Mouse (Mus musculus) midbrain, embryonic 14.5 days (tissue): ENCODE measurements around the gene Esp23. TPM values are rescaled to one million over a fixed set of nuclear protein-coding genes. Genes with fewer than 3 reads are reported as not detected.
"Not testable (repeated sequence)": the region's sequence is repeated elsewhere in the genome, so short reads cannot be mapped to it uniquely, and the experiment has no call there.

Source experiments
- ATAC-seq: fragments of 200-750 bp; cut with Nextera tagmentation; 2 replicates; pipeline ENCODE4 v1.8.0; 2017; ENCODE audit warnings: moderate number of reproducible peaks, moderate library complexity; ENCODE audit not compliant: low FRiP score, low TSS enrichment
- DNase-seq: peaks from one replicate; pipeline ENCODE4 v3.0.0-alpha.2; 2015
- H3K27ac ChIP-seq: fragments of 300-500 bp; sonication (generic); replicated peaks from 2 replicates; pipeline ENCODE4 v1.5.1; 2014; ENCODE audit warnings: mild to moderate bottlenecking, low read depth, low read length, moderate library complexity
- H3K27me3 ChIP-seq: fragments of 300-500 bp; sonication (generic); 2 replicates; pipeline ENCODE4 v1.6.1; 2014; ENCODE audit warnings: low read length, control low read depth, mixed read lengths; ENCODE audit not compliant: control insufficient read depth, insufficient read depth
- H3K36me3 ChIP-seq: fragments of 300-500 bp; sonication (generic); 2 replicates; pipeline ENCODE4 v1.6.1; 2014; ENCODE audit warnings: low read length, control low read depth; ENCODE audit not compliant: control insufficient read depth, insufficient read depth
- H3K4me1 ChIP-seq: fragments of 300-500 bp; sonication (generic); 2 replicates; pipeline ENCODE4 v1.6.1; 2014; ENCODE audit warnings: mild to moderate bottlenecking, antibody characterized with exemption, low read length, control low read depth; ENCODE audit not compliant: control insufficient read depth, insufficient read depth
- H3K4me2 ChIP-seq: fragments of 300-500 bp; sonication (generic); 2 replicates; pipeline ENCODE4 v1.6.1; 2014; ENCODE audit warnings: mild to moderate bottlenecking, low read length, moderate library complexity
- H3K4me3 ChIP-seq: fragments of 300-500 bp; sonication (generic); replicated peaks from 2 replicates; pipeline ENCODE4 v1.5.1; 2014; ENCODE audit warnings: low read depth, low read length
- H3K9ac ChIP-seq: fragments of 300-500 bp; sonication (generic); replicated peaks from 2 replicates; pipeline ENCODE4 v1.6.1; 2014; ENCODE audit warnings: mild to moderate bottlenecking, low read length, moderate library complexity
- H3K9me3 ChIP-seq: fragments of 300-500 bp; sonication (generic); 2 replicates; pipeline ENCODE4 v1.6.1; 2016; ENCODE audit warnings: low read length, control low read depth, mixed read lengths; ENCODE audit not compliant: control insufficient read depth
- WGBS: fragments of 180-500 bp; shearing (Covaris S2); extraction: QIAGEN DNeasy Blood & Tissue Kit; methylation state at CpG from one replicate; pipeline ENCODE4 v1.1.7; 2014; 5-methylcytosine and 5-hydroxymethylcytosine counted together
- polyA plus RNA-seq: library from polyadenylated mRNA; unstranded; fragments of >200 nt; fragmentation: Nextera tagmentation; extraction: Ambion mirVana; gene quantifications from 2 replicates; pipeline ENCODE4 v1.2.1, GENCODE M21; 2014

The Esp23 gene
- not detected in 2 replicates for polyA plus RNA-seq

DNA sequence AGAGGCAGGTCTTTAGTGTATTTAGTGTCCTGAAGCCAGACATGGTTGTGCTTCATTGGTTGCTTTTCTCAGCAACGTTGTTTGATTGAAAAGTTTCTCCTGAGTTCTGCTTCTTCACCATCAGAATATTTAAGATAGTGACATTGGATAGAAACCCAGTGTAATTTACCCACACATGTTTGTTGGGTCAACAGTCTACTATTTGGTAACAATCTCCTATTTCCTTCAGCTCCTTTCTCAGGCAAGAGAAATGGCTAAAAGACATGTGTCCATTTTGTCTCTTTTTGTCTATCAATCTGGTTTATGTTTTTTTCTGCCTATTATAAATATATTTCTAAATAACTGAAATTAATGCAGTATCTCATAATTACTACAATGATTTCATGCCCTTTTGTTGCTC lies at the start of gene Esp23:
Esp23 (minus strand) TSS at position 101 of the 400 bp plus-strand sequence.
- ATAC-seq (no peak), DNase-seq (no peak)
- no peaks in the 10 kb centered on the region for H3K4me1 ChIP-seq
- H3K27me3 ChIP-seq = no peaks in the 10 kb centered on the region
- H3K4me2 ChIP-seq = no peak within 1 kb of the TSS
- H3K27ac ChIP-seq = no peak within 1 kb of the TSS
- H3K36me3 ChIP-seq = no peaks in the 10 kb centered on the region
- peaks cover 9% of the 10 kb centered on the region; the same call in 1 of the 2 replicates for H3K9me3 ChIP-seq
- 60% methylated on average over 1 of the region's 1 CpGs for WGBS
- H3K4me3 ChIP-seq = no peak within 1 kb of the TSS
- no peak within 1 kb of the TSS for H3K9ac ChIP-seq

GRCm38 (mm10) chr17:39107126-39107525 lies 30.3 kb upstream of the Esp23 start:
- H3K27me3 ChIP-seq, DNase-seq, H3K9me3 ChIP-seq, H3K4me3 ChIP-seq, H3K36me3 ChIP-seq, ATAC-seq, H3K4me1 ChIP-seq, H3K9ac ChIP-seq, H3K27ac ChIP-seq, H3K4me2 ChIP-seq: not testable (repeated sequence)
- WGBS = 75% methylated on average over 11 of the region's 11 CpGs

GRCm38 (mm10) chr17:39095034-39095433 lies 18.2 kb upstream of the Esp23 start, which contains the start of gene Esp22:
Gene Esp22, plus strand, starts transcription at chr17:39095334.
- ATAC-seq (no peak), DNase-seq (no peak)
- H3K27ac ChIP-seq = no peak within 1 kb of the TSS
- no peak within 1 kb of the TSS for H3K4me3 ChIP-seq
- no peak within 1 kb of the TSS for H3K9ac ChIP-seq
- H3K9me3 ChIP-seq = peaks cover 5% of the 10 kb centered on the region
- no peak within 1 kb of the TSS for H3K4me2 ChIP-seq
- H3K27me3 ChIP-seq = no peaks in the 10 kb centered on the region
- H3K4me1 ChIP-seq = no peaks in the 10 kb centered on the region
- 93% methylated on average over 1 of the region's 1 CpGs for WGBS
- H3K36me3 ChIP-seq = no peaks in the 10 kb centered on the region

DNA sequence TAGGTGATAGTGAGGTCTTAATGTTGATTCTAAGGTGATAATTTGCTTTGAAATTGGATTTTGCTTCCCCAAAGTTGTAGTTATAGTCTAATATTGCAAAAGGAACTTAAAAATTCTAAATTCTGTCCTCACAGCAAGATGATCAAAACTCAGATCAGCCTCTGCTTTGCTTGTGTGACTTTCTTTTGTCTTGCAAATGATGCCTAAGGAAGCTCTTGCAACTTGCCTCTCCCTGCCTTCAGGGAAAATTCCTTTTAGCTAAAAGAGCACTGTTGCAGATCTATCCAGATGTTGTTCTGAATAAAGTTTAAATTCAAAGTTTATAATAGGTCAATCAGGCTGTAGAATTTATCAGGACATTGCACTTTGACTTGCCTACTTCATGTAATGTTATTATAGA lies 13.2 kb downstream of the Esp23 start:
- H3K9ac ChIP-seq = no peak overlapping the region
- no peak overlapping the region for H3K27ac ChIP-seq
- ATAC-seq = no peak
- no peak overlapping the region for H3K4me3 ChIP-seq
- no peak for DNase-seq
- peaks cover 10% of the 10 kb centered on the region; the same call in 1 of the 2 replicates for H3K9me3 ChIP-seq
- no peaks in the 10 kb centered on the region for H3K4me1 ChIP-seq
- no peaks in the 10 kb centered on the region for H3K36me3 ChIP-seq
- no peak overlapping the region for H3K4me2 ChIP-seq
- no peaks in the 10 kb centered on the region for H3K27me3 ChIP-seq

DNA sequence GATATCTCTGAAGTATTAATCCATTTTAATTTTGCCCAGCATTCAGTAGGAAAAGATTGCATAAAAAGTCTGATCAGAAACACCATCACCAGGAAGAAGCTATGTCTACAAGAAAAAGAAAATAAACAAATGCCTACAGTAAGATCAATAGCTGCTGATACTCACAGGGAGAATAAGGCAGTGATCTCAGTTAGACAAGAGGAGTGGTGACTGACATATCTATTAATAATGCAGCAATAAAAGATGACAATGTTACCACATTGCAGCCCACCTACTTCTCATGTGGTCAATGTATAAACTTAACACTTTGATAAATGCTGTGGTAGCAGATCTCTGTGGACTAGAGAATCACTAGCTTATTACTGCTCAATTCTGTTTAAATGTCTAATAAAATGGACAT lies 33.6 kb downstream of the Esp23 start, which contains the start of gene Gm21903:
Gm21903 (minus strand) TSS at position 101 of the 400 bp plus-strand sequence.
- no peak within 1 kb of the TSS for H3K4me2 ChIP-seq
- H3K36me3 ChIP-seq = no peaks in the 10 kb centered on the region
- no peak within 1 kb of the TSS for H3K4me3 ChIP-seq
- H3K9ac ChIP-seq = no peak within 1 kb of the TSS
- no peak within 1 kb of the TSS for H3K27ac ChIP-seq
- ATAC-seq (no peak), DNase-seq (no peak)
- no peaks in the 10 kb centered on the region for H3K4me1 ChIP-seq
- H3K27me3 ChIP-seq = no peaks in the 10 kb centered on the region
- H3K9me3 ChIP-seq = peaks cover 5% of the 10 kb centered on the region

DNA sequence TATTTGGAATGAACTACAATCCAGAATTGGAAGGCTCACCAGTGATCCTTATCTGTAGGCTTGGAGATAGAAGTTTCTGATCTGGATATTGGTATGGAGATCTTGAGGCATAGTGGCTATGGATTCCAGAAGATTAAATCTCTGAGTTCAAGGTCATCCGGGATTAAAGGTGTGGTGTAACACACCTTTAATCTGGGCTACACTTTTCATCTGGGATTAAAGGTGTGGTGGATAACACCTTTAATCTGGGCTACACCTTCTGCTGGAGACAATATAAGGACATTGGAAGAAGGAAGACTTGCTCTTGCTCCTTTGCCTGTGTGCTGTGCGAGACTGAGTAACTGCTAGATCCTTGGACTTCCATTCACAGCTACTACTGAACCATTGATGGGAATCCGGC lies 40.4 kb downstream of the Esp23 start, which contains the start of gene Esp24:
Esp24 (plus strand) TSS at position 301 of the 400 bp plus-strand sequence.
- ATAC-seq, H3K4me3 ChIP-seq, H3K9ac ChIP-seq, H3K4me1 ChIP-seq, H3K27me3 ChIP-seq, DNase-seq, H3K9me3 ChIP-seq, H3K4me2 ChIP-seq, H3K27ac ChIP-seq, H3K36me3 ChIP-seq: not testable (repeated sequence)
- WGBS = 82% methylated on average over 3 of the region's 3 CpGs

Other genes starting within 250 kb of the Esp23 start
- not detected in 2 replicates for gene Esp24, start 40.3 kb downstream of the Esp23 start, polyA plus RNA-seq
- gene Gm21903, start 33.7 kb downstream of the Esp23 start, polyA plus RNA-seq = not detected in 2 replicates
- gene Esp22, start 18.3 kb upstream of the Esp23 start, polyA plus RNA-seq = not detected in 2 replicates